Mouse (Mus musculus) liver, embryonic 14.5 days (tissue): ENCODE data around the gene Prorsd1. TPM values are rescaled to one million over a fixed set of nuclear protein-coding genes. Genes with fewer than 3 reads are reported as not detected.
"Not testable (repeated sequence)": the region's sequence is repeated elsewhere in the genome, so short reads cannot be mapped to it uniquely, and the experiment has no call there.

Experiments
- ATAC-seq: fragments of 200-750 bp; cut with Nextera tagmentation; 2 replicates; pipeline ENCODE4 v1.8.0; 2017; ENCODE audit warnings: moderate number of reproducible peaks, mild to moderate bottlenecking, moderate library complexity; ENCODE audit not compliant: insufficient read depth
- DNase-seq, 3 experiments: peaks; one replicate each; pipeline ENCODE4 v3.0.0-alpha.2; 2012 to 2013; ENCODE audit warnings: low read depth in 3 of 3, low spot score in 3 of 3
- H3K27ac ChIP-seq: fragments of 300-500 bp; sonication (generic); 2 replicates; pipeline ENCODE4 v1.5.1; 2014; ENCODE audit warnings: moderate library complexity, mild to moderate bottlenecking, control low read depth, inconsistent platforms
- H3K27me3 ChIP-seq: fragments of 300-500 bp; sonication (generic); 2 replicates; pipeline ENCODE4 v1.6.1; 2014; ENCODE audit warnings: mild to moderate bottlenecking, low read length, moderate library complexity; ENCODE audit not compliant: control insufficient read depth, insufficient read depth
- H3K36me3 ChIP-seq: fragments of 300-500 bp; sonication (generic); replicated peaks from 2 replicates; pipeline ENCODE4 v1.6.1; 2014; ENCODE audit warnings: low read depth; ENCODE audit not compliant: control insufficient read depth, insufficient read depth
- H3K4me1 ChIP-seq, 2 experiments: fragments of 200-500 bp in 1 of 2; fragments of 300-500 bp in 1 of 2; sonication (generic) in 1 of 2; replicated peaks; 2 replicates each; pipeline ENCODE4 v1.6.1; 2012 to 2014; ENCODE audit warnings: antibody characterized with exemption in 1 of 2, inconsistent platforms in 1 of 2, low read length in 1 of 2; ENCODE audit not compliant: control insufficient read depth in 2 of 2, insufficient read depth in 2 of 2
- H3K4me2 ChIP-seq: fragments of 300-500 bp; sonication (generic); 2 replicates; pipeline ENCODE4 v1.6.1; 2014; ENCODE audit warnings: low read depth, mild to moderate bottlenecking, control low read depth, moderate library complexity
- H3K4me3 ChIP-seq, 2 experiments: fragments of 200-500 bp in 1 of 2; fragments of 300-500 bp in 1 of 2; sonication (generic) in 1 of 2; 2 replicates each; pipeline ENCODE4 v1.5.1; 2012 to 2014; ENCODE audit warnings: low read depth in 2 of 2, low read length in 2 of 2, mild to moderate bottlenecking in 2 of 2, control low read depth in 1 of 2, inconsistent platforms in 1 of 2, moderate library complexity in 1 of 2; ENCODE audit not compliant: insufficient read depth in 1 of 2
- H3K9ac ChIP-seq: fragments of 300-500 bp; sonication (generic); replicated peaks from 2 replicates; pipeline ENCODE4 v1.6.1; 2014; ENCODE audit warnings: mild to moderate bottlenecking, control low read depth, moderate library complexity
- H3K9me3 ChIP-seq: fragments of 300-500 bp; sonication (generic); 2 replicates; pipeline ENCODE4 v1.6.1; 2016; ENCODE audit warnings: low read length, mixed read lengths; ENCODE audit not compliant: control insufficient read depth
- CTCF ChIP-seq: IDR thresholded peaks from 2 replicates; pipeline ENCODE4 v1.5.1; 2016; ENCODE audit warnings: antibody characterized with exemption, low read depth, control low read depth
- EP300 ChIP-seq: IDR thresholded peaks from 2 replicates; pipeline ENCODE4 v1.6.1; 2016; ENCODE audit warnings: antibody characterized with exemption, low read depth
- WGBS: fragments of 180-500 bp; shearing (Covaris S2); extraction: QIAGEN DNeasy Blood & Tissue Kit; methylation state at CpG from one replicate; pipeline ENCODE4 v1.1.7; 2014; ENCODE audit not compliant: insufficient replicate concordance; 5-methylcytosine and 5-hydroxymethylcytosine counted together
- polyA plus RNA-seq, 2 experiments: library from polyadenylated mRNA; depleted of rRNA in 1 of 2; stranded (reverse) in 1 of 2; unstranded in 1 of 2; fragments of >200 nt; fragmentation: Nextera tagmentation in 1 of 2; extraction: Ambion mirVana in 1 of 2; gene quantifications; 2 replicates each; pipeline versions ENCODE4 v1.2.1 to v1.2.3; 2012 to 2014

The Prorsd1 gene
- polyA plus RNA-seq, 2 experiments = 11.1 to 20.8 TPM

DNA sequence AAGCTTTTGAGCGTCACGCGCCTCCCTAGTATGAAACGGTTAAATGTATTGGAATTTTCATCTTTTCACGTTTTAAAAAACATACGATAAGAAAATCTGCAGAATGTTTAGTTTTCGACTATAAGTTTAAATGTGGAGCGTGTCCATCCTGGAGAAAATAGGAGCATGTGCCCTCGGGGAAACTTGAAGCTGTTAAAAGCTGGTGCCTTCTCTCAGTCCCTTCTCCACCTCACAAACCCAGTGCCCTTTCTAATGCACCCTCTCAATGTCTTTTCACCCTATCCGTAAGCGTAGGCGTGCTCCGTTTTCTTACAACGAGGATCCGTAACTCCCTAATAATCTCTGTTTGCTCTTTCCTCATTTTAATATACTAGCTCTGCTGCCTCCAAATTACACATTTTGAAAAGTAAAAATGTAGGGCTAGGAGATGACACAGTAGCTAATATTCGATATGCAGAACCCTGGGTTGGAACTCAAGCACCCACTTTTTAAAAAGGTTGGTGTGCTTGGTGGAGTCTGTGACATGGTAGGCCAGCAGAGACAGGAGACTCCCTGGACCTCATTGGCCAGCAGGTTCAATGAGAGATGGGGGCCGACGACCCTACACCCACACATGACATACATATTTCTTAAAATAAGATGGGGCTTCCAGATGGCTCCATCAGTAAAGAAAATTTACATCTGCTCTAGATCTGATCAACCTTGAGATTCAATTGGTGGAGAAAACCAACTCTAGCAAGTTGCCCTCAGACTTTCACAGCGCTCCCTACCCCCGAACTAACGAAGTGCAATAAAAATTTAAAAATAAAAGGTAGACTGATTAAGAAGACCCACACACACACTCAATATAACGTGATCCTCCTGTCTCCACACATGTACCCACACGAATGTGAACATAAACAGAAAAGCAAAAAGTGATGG lies 33.9 kb upstream of the Prorsd1 start:
- H3K36me3 ChIP-seq = peaks cover 26% of the 10 kb centered on the region
- peak overlapping the region; percentile 90 for H3K9ac ChIP-seq
- peak overlapping the region; percentile 78 for H3K4me2 ChIP-seq
- no peak for DNase-seq
- H3K27ac ChIP-seq = peak overlapping the region; percentile 59
- H3K4me3 ChIP-seq = peak overlapping the region; percentile 87 to 99
- WGBS = 14% methylated on average over 23 of the region's 23 CpGs
- ATAC-seq = no peak
- H3K4me1 ChIP-seq = peaks cover 8 to 13% of the 10 kb centered on the region in 2 experiments
- H3K9me3 ChIP-seq = no peaks in the 10 kb centered on the region
- TF ChIP-seq CTCF (no peak), EP300 (no peak)
- H3K27me3 ChIP-seq = no peaks in the 10 kb centered on the region

DNA sequence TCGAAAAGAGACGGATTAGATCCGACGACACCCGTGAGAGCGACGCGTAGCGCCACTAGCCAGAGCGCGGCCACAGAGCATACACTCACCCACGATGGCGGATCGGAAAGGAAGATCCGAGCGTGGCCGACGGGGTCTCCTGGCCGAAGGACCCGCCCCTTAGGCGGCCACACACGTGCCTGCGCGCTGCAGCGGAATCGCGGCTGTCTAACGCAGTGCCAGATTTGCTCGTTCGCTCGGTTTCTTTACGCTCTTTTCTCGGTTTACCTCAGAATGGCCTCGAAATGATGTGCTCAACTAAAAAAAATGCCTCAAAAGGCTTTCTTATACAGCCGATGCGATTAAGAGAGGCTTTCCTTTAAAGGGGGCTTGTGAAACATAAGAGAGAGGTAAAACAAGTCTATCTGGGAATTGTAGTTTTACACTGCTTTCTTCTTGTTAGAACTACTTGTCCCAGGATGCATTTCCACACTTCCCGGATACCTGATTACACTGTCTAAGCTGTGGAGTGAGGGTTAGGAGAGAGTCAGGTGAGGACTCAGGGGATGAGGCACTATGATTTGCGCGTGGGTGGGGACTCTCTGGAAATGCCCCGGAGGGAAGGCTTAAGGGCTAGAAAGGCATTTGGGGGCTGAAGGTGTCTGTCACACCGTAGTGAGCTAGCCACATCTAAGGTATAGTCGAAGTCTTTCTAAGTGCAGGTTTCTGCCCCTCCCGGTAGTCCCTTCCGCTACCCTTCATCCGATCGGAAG lies 33.1 kb upstream of the Prorsd1 start, which contains the start of the genes Clhc1 and Rps27a:
Gene Clhc1, plus strand, starts transcription at position 199 of the 752 bp plus-strand sequence.
Gene Rps27a, minus strand, starts transcription at position 358 of the 752 bp plus-strand sequence.
- Histone ChIP-seq H3K4me1 (peaks cover 8 to 13% of the 10 kb centered on the region in 2 experiments), H3K4me3 (peak within 1 kb of the TSS; percentile 87 to 99), H3K27ac (peak within 1 kb of the TSS; percentile 59), H3K27me3 (no peaks in the 10 kb centered on the region), H3K9me3 (no peaks in the 10 kb centered on the region), H3K4me2 (peak within 1 kb of the TSS; percentile 90), H3K36me3 (peaks cover 29% of the 10 kb centered on the region), H3K9ac (peak within 1 kb of the TSS; percentile 90)
- peak; percentile 98 for ATAC-seq
- peak; percentile 77 to 91 (median 83) for DNase-seq
- TF ChIP-seq EP300 (peak; percentile 58), CTCF (peak; percentile 58)
- WGBS = under 1% methylated on average over 46 of the region's 46 CpGs

- TF ChIP-seq EP300 (no peak), CTCF (no peak)
- peak overlapping the region; percentile 90 for H3K4me2 ChIP-seq
- peak; percentile 17; the same call in 1 of the 2 replicates for ATAC-seq
- H3K27ac ChIP-seq = peak overlapping the region; percentile 54
- peaks cover 8 to 13% of the 10 kb centered on the region in 2 experiments for H3K4me1 ChIP-seq
- H3K27me3 ChIP-seq = no peaks in the 10 kb centered on the region
- H3K9me3 ChIP-seq = no peaks in the 10 kb centered on the region
- under 1% methylated on average over 27 of the region's 27 CpGs for WGBS
- peak overlapping the region; percentile 87 to 99 for H3K4me3 ChIP-seq
- peaks cover 29% of the 10 kb centered on the region for H3K36me3 ChIP-seq
- peak overlapping the region; percentile 90 for H3K9ac ChIP-seq
- no peak for DNase-seq
Measured at GRCm38 (mm10) chr11:29547249-29547751, 32.5 kb upstream of the Prorsd1 start.

DNA sequence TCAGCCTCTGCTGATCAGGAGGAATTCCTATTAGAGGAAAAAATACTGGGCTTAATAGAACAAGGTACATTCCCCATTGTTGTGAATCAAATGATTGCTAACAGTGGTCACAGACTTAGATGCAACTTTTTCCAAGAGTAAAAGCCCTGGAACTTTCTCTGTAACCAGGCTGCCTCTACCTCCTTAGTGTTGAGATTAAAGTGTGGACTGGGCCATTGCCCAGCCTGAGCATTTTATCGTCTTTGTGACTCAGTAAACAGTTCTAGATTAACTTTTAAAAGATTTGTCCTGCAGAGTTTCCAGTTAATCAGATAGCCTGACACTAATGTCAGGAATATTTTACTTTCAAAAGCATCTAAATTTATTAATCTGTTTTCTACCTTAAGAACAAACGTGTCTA lies 31.9 kb upstream of the Prorsd1 start:
- Histone ChIP-seq H3K9me3 (no peaks in the 10 kb centered on the region), H3K27ac (peak overlapping the region; percentile 54), H3K4me1 (peaks cover 8 to 13% of the 10 kb centered on the region in 2 experiments), H3K9ac (peak overlapping the region; percentile 90), H3K27me3 (no peaks in the 10 kb centered on the region), H3K36me3 (peaks cover 29% of the 10 kb centered on the region), H3K4me3 (peak overlapping the region; percentile 87 to 99), H3K4me2 (peak overlapping the region; percentile 90)
- ATAC-seq (no peak), DNase-seq (no peak)
- WGBS = 6% methylated on average over 2 of the region's 2 CpGs
- no peak for TF ChIP-seq EP300

- Histone ChIP-seq H3K4me3 (peak overlapping the region; percentile 87 to 99), H3K4me1 (peaks cover 8 to 13% of the 10 kb centered on the region in 2 experiments), H3K36me3 (peaks cover 33% of the 10 kb centered on the region), H3K27ac (peak overlapping the region; percentile 54), H3K4me2 (peak overlapping the region; percentile 90), H3K9ac (peak overlapping the region; percentile 90)
- not testable (repeated sequence) for H3K9me3 ChIP-seq, ATAC-seq, H3K27me3 ChIP-seq, DNase-seq
- 45% methylated on average over 2 of the region's 2 CpGs for WGBS
Measured at GRCm38 (mm10) chr11:29546297-29546696, 31.5 kb upstream of the Prorsd1 start.

GRCm38 (mm10) chr11:29545150-29545752 lies 30.4 kb upstream of the Prorsd1 start:
- H3K9me3 ChIP-seq, DNase-seq, ATAC-seq, H3K9ac ChIP-seq, H3K27ac ChIP-seq, H3K4me2 ChIP-seq, H3K4me3 ChIP-seq, H3K27me3 ChIP-seq: not testable (repeated sequence)
- WGBS = 65% methylated on average over 4 of the region's 4 CpGs
- Histone ChIP-seq H3K36me3 (peaks cover 39% of the 10 kb centered on the region), H3K4me1 (peaks cover 8 to 13% of the 10 kb centered on the region in 2 experiments)
